Mouse (Mus musculus) left cerebral cortex, postnatal 36 days (tissue): ENCODE data around the gene Carmil3. TPM values are rescaled to one million over a fixed set of nuclear protein-coding genes. Genes with fewer than 3 reads are reported as not detected.

Experiments used
- DNase-seq, 2 experiments: peaks; one replicate each; pipeline ENCODE4 v3.0.0; 2021 to 2022; ENCODE audit warnings: low spot score in 2 of 2, mixed read lengths in 1 of 2
- intact Hi-C: fragments of 180-260 bp; cut with DNase I; formaldehyde crosslinking; loops from one replicate; pipeline ENCODE4 v1.15.1; 2025
- total RNA-seq, 2 experiments: library from RNA; stranded (reverse); gene quantifications; 2 replicates each; pipeline ENCODE4 v1.2.3; 2021

Carmil3 gene
- total RNA-seq, 2 experiments from 2014 or later = 34.4 to 63.1 TPM

GRCm38 (mm10) chr14:55536116-55536745 lies 45.8 kb downstream of the Carmil3 start:
- intact Hi-C loops = loop anchor here (5.0 kb wide), 1 partner anchor 389 kb away; no protein-coding TSS in a partner anchor
- DNase-seq = no peak

DNA sequence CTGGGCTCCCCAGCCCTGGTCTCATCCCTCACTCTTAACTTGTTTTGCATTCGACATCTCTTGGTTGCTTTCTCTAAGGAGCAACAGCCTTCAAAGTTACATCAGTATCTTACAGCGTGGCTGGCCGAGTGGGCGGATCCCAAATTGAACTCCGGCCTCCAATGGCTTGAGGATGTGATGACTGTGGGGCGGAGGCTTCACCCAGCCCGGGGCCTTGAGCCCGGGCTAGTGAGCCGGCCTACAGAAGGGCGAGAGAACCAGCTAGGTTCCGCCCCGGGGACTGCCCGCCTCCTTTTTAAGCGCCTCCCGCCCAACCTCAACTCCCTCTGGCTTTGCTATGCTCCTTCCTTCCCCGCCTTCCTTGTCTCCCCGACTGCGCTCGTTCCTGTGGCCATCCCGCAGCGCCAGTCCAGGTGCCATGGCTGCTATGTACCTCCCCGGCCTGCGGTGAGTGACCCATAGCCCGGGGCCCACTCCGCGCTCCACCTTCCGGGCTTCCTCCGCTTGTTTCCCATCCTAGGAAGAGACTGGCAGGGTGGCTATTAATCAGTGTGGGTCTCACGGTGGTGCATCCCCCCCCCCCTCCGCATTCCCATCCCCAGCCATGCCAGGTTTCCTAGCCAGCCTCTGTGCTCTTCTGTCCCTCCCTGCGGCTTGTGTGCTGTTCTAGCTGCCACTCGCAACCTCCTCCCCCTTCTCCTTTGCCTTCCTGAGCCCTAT lies 49.8 kb downstream of the Carmil3 start, which contains the start of gene Pck2:
TSS of gene Pck2 (plus strand) at position 200 of the 720 bp plus-strand sequence.
- peak; percentile 76 to 81 for DNase-seq
- intact Hi-C loops = loop anchor here (5.0 kb wide), 1 partner anchor 43 kb away; no protein-coding TSS in a partner anchor

- intact Hi-C loops = loop anchor here (5.0 kb wide), 1 partner anchor 44 kb away; no protein-coding TSS in a partner anchor
- DNase-seq = peak; percentile 76 to 77
These were observed 50.4 kb downstream of the Carmil3 start for GRCm38 (mm10) chr14:55540787-55541321.

DNA sequence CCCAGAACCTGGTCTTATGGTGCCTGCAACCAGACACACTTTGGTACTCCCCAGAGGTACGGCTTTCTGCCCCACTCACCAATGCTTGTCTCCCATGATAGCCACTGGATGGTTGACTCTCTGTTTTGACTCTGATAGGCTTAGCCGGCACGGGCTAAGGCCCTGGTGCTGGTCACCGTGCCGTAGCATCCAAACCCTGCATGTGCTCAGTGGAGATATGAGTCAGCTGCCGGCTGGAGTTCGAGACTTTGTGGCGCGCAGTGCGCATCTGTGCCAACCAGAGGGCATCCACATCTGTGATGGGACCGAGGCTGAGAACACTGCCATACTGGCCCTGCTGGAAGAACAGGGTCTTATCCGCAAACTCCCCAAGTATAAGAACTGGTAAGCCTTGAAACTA lies 51.8 kb downstream of the Carmil3 start:
- no peak for DNase-seq
- intact Hi-C loops = loop anchor here (5.0 kb wide), 1 partner anchor 45 kb away; no protein-coding TSS in a partner anchor

- intact Hi-C loops = loop anchor here (5.0 kb wide), 1 partner anchor 47 kb away; no protein-coding TSS in a partner anchor
- DNase-seq = peak in 1 of 2 experiments; percentile 6
These were observed 53.9 kb downstream of the Carmil3 start for GRCm38 (mm10) chr14:55544334-55544733.

DNA sequence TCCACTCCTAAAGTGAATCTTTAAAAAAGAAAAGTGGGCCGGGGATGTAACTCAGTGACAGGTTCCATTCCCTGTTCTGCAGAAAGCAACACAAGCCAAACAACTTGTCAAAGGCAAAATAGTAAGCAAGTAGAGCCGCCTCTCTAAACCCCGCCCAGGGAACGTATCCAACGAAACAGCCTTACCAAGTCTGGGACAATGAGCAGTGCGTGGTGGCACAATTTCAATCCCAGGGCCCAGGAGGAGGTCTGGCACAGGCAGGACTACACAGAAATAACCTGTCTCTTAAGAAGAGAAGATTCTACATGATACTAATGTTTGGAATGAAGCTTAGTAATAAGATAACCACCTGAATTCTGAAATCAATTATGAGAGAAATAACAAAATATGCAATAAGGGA lies 59.7 kb downstream of the Carmil3 start:
- DNase-seq = no peak
- intact Hi-C loops = no loop called here

DNA sequence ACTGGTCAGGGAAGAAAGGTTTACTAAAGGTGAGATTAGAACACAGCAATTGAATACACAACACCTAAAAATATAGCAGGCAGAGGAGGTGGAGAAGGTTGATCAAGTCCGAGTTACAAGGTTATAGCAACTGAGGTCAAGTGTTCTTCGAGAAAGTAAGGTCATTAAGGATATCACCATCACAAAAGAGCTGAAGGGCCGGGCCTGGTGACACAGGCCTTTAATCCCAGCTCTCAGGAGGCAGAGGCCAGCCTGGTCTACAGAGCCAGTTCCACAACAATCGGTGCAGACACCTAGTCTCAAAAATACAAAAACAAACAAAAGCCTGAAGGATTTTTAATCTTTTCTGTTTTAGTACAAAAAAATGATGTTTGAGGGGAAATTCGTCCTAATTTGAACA lies 60.9 kb downstream of the Carmil3 start:
- no peak for DNase-seq
- intact Hi-C loops = no loop called here

- intact Hi-C loops = no loop called here
- DNase-seq = no peak
These were observed 61.3 kb downstream of the Carmil3 start for GRCm38 (mm10) chr14:55551794-55552193.

DNA sequence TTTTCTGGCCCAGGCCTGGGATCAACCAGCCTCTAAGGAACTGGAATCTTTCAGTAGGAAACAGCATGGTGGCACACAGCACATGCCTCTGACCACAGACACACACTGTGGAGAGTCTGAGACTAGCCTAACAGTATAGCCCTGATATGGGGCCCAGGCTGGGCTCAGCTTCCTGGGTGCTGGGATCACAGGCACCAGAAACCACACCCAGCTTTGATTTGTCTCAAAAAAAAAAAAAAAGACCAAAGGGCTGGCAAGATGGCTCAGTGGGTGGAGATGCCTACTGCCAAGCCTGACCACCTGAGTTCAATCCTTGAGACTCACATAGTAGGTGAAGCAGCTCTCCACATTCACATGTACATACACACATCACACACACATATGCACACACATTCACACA lies 64.2 kb downstream of the Carmil3 start:
- intact Hi-C loops = no loop called here
- DNase-seq = no peak

- DNase-seq = no peak
- intact Hi-C loops = no loop called here
These were observed 65.3 kb downstream of the Carmil3 start for GRCm38 (mm10) chr14:55555788-55556187.

GRCm38 (mm10) chr14:55557003-55557402 lies 66.6 kb downstream of the Carmil3 start:
- intact Hi-C loops = loop anchor here (1.0 kb wide), 1 partner anchor 60 kb away; no protein-coding TSS in a partner anchor
- DNase-seq = peak in 1 of 2 experiments; percentile 65

DNA sequence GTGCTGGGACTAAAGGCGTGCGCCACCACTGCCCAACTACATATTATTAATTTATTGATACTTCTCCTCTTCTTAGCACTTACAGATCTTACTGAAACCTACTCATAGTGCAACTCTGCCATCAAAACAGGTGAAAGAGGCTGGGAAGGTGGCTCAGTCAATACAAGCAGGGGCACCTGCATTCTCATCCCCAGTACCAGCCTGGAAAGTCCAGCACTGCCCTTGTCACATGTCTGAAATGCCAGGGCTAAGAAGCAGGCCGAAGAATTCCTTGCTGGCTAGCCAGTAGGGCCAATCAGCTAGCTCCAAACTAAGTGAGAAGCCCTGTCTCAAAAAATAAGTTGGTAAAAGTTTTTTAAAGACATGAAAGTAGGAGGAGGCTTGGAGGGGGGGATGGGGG lies 67.1 kb downstream of the Carmil3 start:
- intact Hi-C loops = loop anchor here (1.0 kb wide), 1 partner anchor 60 kb away; no protein-coding TSS in a partner anchor

More for the DNA sequence above, 67.1 kb downstream of the Carmil3 start:
- DNase-seq = no peak

Other genes starting within 250 kb of the Carmil3 start
- 10 to 100 TPM; 17.5 to 19.1 TPM for gene Dhrs4, start 11.9 kb upstream of the Carmil3 start, total RNA-seq
- 100 to 1,000 TPM; 163 to 211 TPM for gene Cpne6, start 19.8 kb downstream of the Carmil3 start, total RNA-seq
- under 1 TPM; 0.44 to 0.77 TPM for gene Nrl, start 34.3 kb downstream of the Carmil3 start, total RNA-seq
- 10 to 100 TPM; 24.8 to 28.9 TPM for gene Pck2, start 49.6 kb downstream of the Carmil3 start, total RNA-seq
- gene Dcaf11, start 69.4 kb downstream of the Carmil3 start, total RNA-seq = 10 to 100 TPM; 76.9 to 82.1 TPM
- 1 to 10 TPM in 1 of 2 experiments, not detected in 1; 1.0 TPM for gene A730061H03Rik, start 69.8 kb downstream of the Carmil3 start, total RNA-seq
- not detected for gene Fitm1, start 85.0 kb downstream of the Carmil3 start, total RNA-seq
- gene Psme1, start 87.5 kb downstream of the Carmil3 start, total RNA-seq = 10 to 100 TPM; 41.9 to 50.1 TPM
- gene Emc9, start 94.7 kb downstream of the Carmil3 start, total RNA-seq = 10 to 100 TPM; 49.0 to 52.7 TPM
- gene Psme2, start 100.5 kb downstream of the Carmil3 start, total RNA-seq = 10 to 100 TPM; 42.3 to 45.4 TPM
- 10 to 100 TPM; 30.4 to 33.5 TPM for gene Rnf31, start 101.1 kb downstream of the Carmil3 start, total RNA-seq
- gene Irf9, start 112.9 kb downstream of the Carmil3 start, total RNA-seq = 10 to 100 TPM in 1 of 2 experiments, 1 to 10 TPM in 1; 9.1 to 11.6 TPM
- gene Rec8, start 127.4 kb downstream of the Carmil3 start, total RNA-seq = 1 to 10 TPM; 1.6 to 4.4 TPM
- 100 to 1,000 TPM; 112 to 122 TPM for gene Ipo4, start 145.3 kb downstream of the Carmil3 start, total RNA-seq
- 1 to 10 TPM in 1 of 2 experiments, under 1 TPM in 1; 0.84 to 4.9 TPM for gene Gm49378, start 147.2 kb downstream of the Carmil3 start, total RNA-seq
- gene Tm9sf1, start 153.2 kb downstream of the Carmil3 start, total RNA-seq = 10 to 100 TPM; 39.0 to 41.9 TPM
- 1 to 10 TPM in 1 of 2 experiments, under 1 TPM in 1; 0.49 to 1.6 TPM for gene Tssk4, start 159.5 kb downstream of the Carmil3 start, total RNA-seq
- gene Mdp1, start 169.9 kb downstream of the Carmil3 start, total RNA-seq = 10 to 100 TPM; 39.1 to 41.7 TPM
- 10 to 100 TPM; 20.6 to 24.9 TPM for gene Gmpr2, start 181.3 kb downstream of the Carmil3 start, total RNA-seq
- 100 to 1,000 TPM; 310 to 333 TPM for gene Nedd8, start 181.5 kb downstream of the Carmil3 start, total RNA-seq
- gene Tinf2, start 191.2 kb downstream of the Carmil3 start, total RNA-seq = 10 to 100 TPM; 15.2 to 16.9 TPM
- gene Tgm1, start 223.3 kb downstream of the Carmil3 start, total RNA-seq = not detected
- gene Rabggta, start 231.6 kb downstream of the Carmil3 start, total RNA-seq = 10 to 100 TPM; 50.6 to 50.9 TPM